Comparison of ENCODE assay signal across 19 mouse cellular contexts in genomic region chr7:125985565-125985964, GRCm38 (mm10).
DNase-seq lines count a peak whose midpoint lies in the region; ATAC-seq and TF ChIP-seq lines count a peak whose summit lies in the region.
"Had no signal": no experiment of that assay in that cellular context is flagged by ENCODE, and none has a peak within 500 bp of the region (broad histone marks: within the 10 kb centered on the region; RNA-seq: fewer than 3 reads in every experiment).

No protein-coding gene starts in this region.

- no peak overlapping the region for H3K4me3 ChIP-seq in limb, embryonic 11.5 days (ENCODE audit: low read depth, low read length)
- H3K4me3 ChIP-seq in limb, embryonic 10.5 days, result no peak overlapping the region
- H3K4me3 ChIP-seq in G1E (ENCODE audit: low read depth, low read length) (no peak overlapping the region), myocyte (no peak overlapping the region)
- H3K4me3 ChIP-seq in midbrain, embryonic 15.5 days, result no peak overlapping the region
- H3K4me3 ChIP-seq: embryonic facial prominence, embryonic 13.5 days; forebrain, embryonic 10.5 days; gastrocnemius, adult 2 months; heart, embryonic 10.5 days; midbrain, embryonic 10.5 days had no signal

- no peaks in the 10 kb centered on the region for H3K27me3 ChIP-seq in limb, embryonic 11.5 days (ENCODE audit: control insufficient read depth, insufficient read depth, low read length)
- H3K27me3 ChIP-seq in limb, embryonic 10.5 days (ENCODE audit: low read depth, poor library complexity, severe bottlenecking), result no peaks in the 10 kb centered on the region
- peaks cover 40% of the 10 kb centered on the region for H3K27me3 ChIP-seq in G1E (ENCODE audit: insufficient read depth, low read length)
- H3K27me3 ChIP-seq in myocyte (ENCODE audit: control insufficient read depth, insufficient read depth, insufficient read length), result peaks cover 6% of the 10 kb centered on the region
- no peaks in the 10 kb centered on the region for H3K27me3 ChIP-seq in midbrain, embryonic 15.5 days (replicated peaks)

- no peak for TF ChIP-seq CTCF in G1E (IDR thresholded peaks at IDR 0.05; ENCODE audit: low read depth, low read length)

- TF ChIP-seq POLR2A in myocyte (IDR thresholded peaks at IDR 0.05; ENCODE audit: insufficient read length, low read depth), result no peak

- ATAC-seq in limb, embryonic 11.5 days (ENCODE audit: insufficient number of reproducible peaks, low FRiP score, low TSS enrichment, low read depth), result no peak
- ATAC-seq in G1E (ENCODE audit: extremely low read depth, insufficient number of reproducible peaks, low FRiP score, poor library complexity, severe bottlenecking), result no peak
- no peak; the same call in 1 of the 2 replicates for ATAC-seq in megakaryocyte-erythroid progenitor cell, adult 5-6 weeks (replicated peaks; ENCODE audit: low FRiP score, low TSS enrichment, poor library complexity, severe bottlenecking)
- ATAC-seq in midbrain, embryonic 15.5 days (replicated peaks), result no peak
- ATAC-seq: inflammation-experienced regulatory T-cells, adult 6 months had no signal

- no peaks in the 10 kb centered on the region for H3K79me2 ChIP-seq in myocyte (ENCODE audit: control insufficient read depth, insufficient read depth)

- no peak overlapping the region for H3K9ac ChIP-seq in limb, embryonic 11.5 days (ENCODE audit: low read length)
- no peak overlapping the region for H3K9ac ChIP-seq in midbrain, embryonic 15.5 days
- H3K9ac ChIP-seq: embryonic facial prominence, embryonic 13.5 days had no signal

- H3K36me3 ChIP-seq in limb, embryonic 11.5 days (ENCODE audit: control insufficient read depth, insufficient read depth, low read length), result no peaks in the 10 kb centered on the region
- H3K36me3 ChIP-seq in limb, embryonic 10.5 days, result no peaks in the 10 kb centered on the region
- H3K36me3 ChIP-seq in G1E (replicated peaks), result no peaks in the 10 kb centered on the region
- no peaks in the 10 kb centered on the region for H3K36me3 ChIP-seq in myocyte (ENCODE audit: control insufficient read depth, insufficient read depth)
- no peaks in the 10 kb centered on the region for H3K36me3 ChIP-seq in midbrain, embryonic 15.5 days (replicated peaks)
- H3K36me3 ChIP-seq: embryonic facial prominence, embryonic 13.5 days; forebrain, embryonic 10.5 days; heart, embryonic 10.5 days; midbrain, embryonic 10.5 days had no signal

- H3K27ac ChIP-seq in limb, embryonic 11.5 days (replicated peaks; ENCODE audit: low read depth, low read length), result no peak overlapping the region
- H3K27ac ChIP-seq in limb, embryonic 10.5 days, result no peak overlapping the region
- no peak overlapping the region for H3K27ac ChIP-seq in midbrain, embryonic 15.5 days
- H3K27ac ChIP-seq: embryonic facial prominence, embryonic 13.5 days; forebrain, embryonic 10.5 days; gastrocnemius, adult 2 months; heart, embryonic 10.5 days; midbrain, embryonic 10.5 days had no signal

- peak; percentile 66 for DNase-seq in limb, embryonic 11.5 days (ENCODE audit: low spot score)
- no peak for DNase-seq in limb, embryonic 10.5 days (ENCODE audit: low spot score)
- peak; percentile 8 for DNase-seq in G1E (ENCODE audit: low spot score)
- DNase-seq in c-Kit-positive CD71-positive TER-119-positive erythroid progenitor cells, embryonic 14.5 days (ENCODE audit: low spot score), result peak; percentile 4
- DNase-seq: cerebellum, adult 8-10 months; gastrocnemius, adult 2 months; heart, postnatal 4 days; kidney, postnatal 36 days; liver; lung, adult 2 months; right cerebral cortex, postnatal 14 days had no signal

- no peaks in the 10 kb centered on the region for H3K9me3 ChIP-seq in limb, embryonic 11.5 days (ENCODE audit: control insufficient read depth, low read length)
- no peaks in the 10 kb centered on the region for H3K9me3 ChIP-seq in limb, embryonic 10.5 days (replicated peaks)
- H3K9me3 ChIP-seq in G1E (replicated peaks), result no peaks in the 10 kb centered on the region
- no peaks in the 10 kb centered on the region for H3K9me3 ChIP-seq in midbrain, embryonic 15.5 days
- H3K9me3 ChIP-seq: embryonic facial prominence, embryonic 13.5 days; forebrain, embryonic 10.5 days; heart, embryonic 10.5 days; midbrain, embryonic 10.5 days had no signal

- H3K4me1 ChIP-seq in limb, embryonic 11.5 days (ENCODE audit: control insufficient read depth, insufficient read depth, low read length), result peaks cover 9% of the 10 kb centered on the region
- peaks cover 22% of the 10 kb centered on the region for H3K4me1 ChIP-seq in limb, embryonic 10.5 days
- H3K4me1 ChIP-seq in G1E (ENCODE audit: insufficient read depth, low read depth, low read length), result no peaks in the 10 kb centered on the region; the same call in 1 of the 2 replicates
- H3K4me1 ChIP-seq in midbrain, embryonic 15.5 days, result peaks cover 11% of the 10 kb centered on the region
- H3K4me1 ChIP-seq: embryonic facial prominence, embryonic 13.5 days had no signal

- no peak overlapping the region for H3ac ChIP-seq in myocyte (ENCODE audit: control insufficient read depth, insufficient read length)

- H3K4me2 ChIP-seq in limb, embryonic 11.5 days (ENCODE audit: low read depth, severe bottlenecking), result no peak overlapping the region
- H3K4me2 ChIP-seq in myocyte (ENCODE audit: low read depth), result no peak overlapping the region
- no peak overlapping the region for H3K4me2 ChIP-seq in midbrain, embryonic 15.5 days
- H3K4me2 ChIP-seq: embryonic facial prominence, embryonic 13.5 days had no signal

- WGBS in limb, embryonic 11.5 days, result 68% methylated on average over 10 of the region's 10 CpGs
- 69% methylated on average over 10 of the region's 10 CpGs for WGBS in limb, embryonic 10.5 days
- WGBS in midbrain, embryonic 15.5 days, result 80% methylated on average over 10 of the region's 10 CpGs

TF ChIP-seq in myocyte, 11 proteins besides CTCF, POLR2A, EP300 and RAD21:
- TF ChIP-seq REST (IDR thresholded peaks at IDR 0.05; ENCODE audit: insufficient read depth, insufficient read length) (peak; percentile 85), MYOG (IDR thresholded peaks at IDR 0.05; ENCODE audit: control insufficient read depth in 1 of 3, insufficient read depth in 1 of 3, insufficient read length in 2 of 3, low read depth in 2 of 3) (no peak)
